Mouse (Mus musculus): Measurements from ENCODE around the gene Pigp. TPM values are rescaled to one million over a fixed set of nuclear protein-coding genes. Genes with fewer than 3 reads are reported as not detected.

Gene Pigp
- polyA plus RNA-seq, 1 experiment = 32.9 TPM

- no peaks in the 10 kb centered on the region for H3K79me2 ChIP-seq (ENCODE audit: control insufficient read depth, insufficient read depth)
- TF ChIP-seq MYOG (IDR thresholded peaks at IDR 0.05; ENCODE audit: control insufficient read depth, extremely low read depth, insufficient read length) (no peak), CEBPB (IDR thresholded peaks at IDR 0.05; ENCODE audit: low read depth) (no peak), USF1 (IDR thresholded peaks at IDR 0.05; ENCODE audit: low read depth) (no peak), FOSL1 (IDR thresholded peaks at IDR 0.05; ENCODE audit: insufficient read depth, low read length, poor library complexity, severe bottlenecking) (no peak), CTCF (IDR thresholded peaks at IDR 0.05; ENCODE audit: control insufficient read depth, insufficient read depth, insufficient read length) (no peak), MAX (IDR thresholded peaks at IDR 0.05) (no peak), MYOD1 (IDR thresholded peaks at IDR 0.05; ENCODE audit: control insufficient read depth, insufficient read length, low read depth) (no peak)
- no peaks in the 10 kb centered on the region for H3K36me3 ChIP-seq (ENCODE audit: control insufficient read depth, insufficient read depth)
- peak overlapping the region; percentile 3 for H3ac ChIP-seq (ENCODE audit: control insufficient read depth, insufficient read length, low read depth)
- no peak overlapping the region for H3K4me3 ChIP-seq (ENCODE audit: insufficient read depth, poor library complexity, severe bottlenecking)
- no peaks in the 10 kb centered on the region for H3K27me3 ChIP-seq (ENCODE audit: control insufficient read depth, insufficient read depth, insufficient read length)
- H3K79me3 ChIP-seq (ENCODE audit: low read depth) = no peaks in the 10 kb centered on the region
These were observed 60.2 kb downstream of the Pigp start for GRCm38 (mm10) chr16:94311416-94311815.

GRCm38 (mm10) chr16:94309025-94309424 lies 62.6 kb downstream of the Pigp start:
- Histone ChIP-seq H3K4me3 (ENCODE audit: insufficient read depth, poor library complexity, severe bottlenecking) (no peak overlapping the region), H3K79me2 (ENCODE audit: control insufficient read depth, insufficient read depth) (no peaks in the 10 kb centered on the region), H3ac (ENCODE audit: control insufficient read depth, insufficient read length, low read depth) (no peak overlapping the region), H3K36me3 (ENCODE audit: control insufficient read depth, insufficient read depth) (no peaks in the 10 kb centered on the region), H3K27me3 (ENCODE audit: control insufficient read depth, insufficient read depth, insufficient read length) (no peaks in the 10 kb centered on the region), H3K79me3 (ENCODE audit: low read depth) (no peaks in the 10 kb centered on the region)
- TF ChIP-seq FOSL1 (IDR thresholded peaks at IDR 0.05; ENCODE audit: insufficient read depth, low read length, poor library complexity, severe bottlenecking) (no peak), USF1 (IDR thresholded peaks at IDR 0.05; ENCODE audit: low read depth) (no peak), CEBPB (IDR thresholded peaks at IDR 0.05; ENCODE audit: low read depth) (no peak), CTCF (IDR thresholded peaks at IDR 0.05; ENCODE audit: control insufficient read depth, insufficient read depth, insufficient read length) (no peak), MYOG (IDR thresholded peaks at IDR 0.05; ENCODE audit: control insufficient read depth, extremely low read depth, insufficient read length) (no peak), MYOD1 (IDR thresholded peaks at IDR 0.05; ENCODE audit: control insufficient read depth, insufficient read length, low read depth) (no peak), MAX (IDR thresholded peaks at IDR 0.05) (no peak)

Other genes with a start within 250 kb of the Pigp start
- gene Hlcs, start 58.3 kb downstream of the Pigp start, polyA plus RNA-seq (2012; fragmentation: generic; extraction: Trizol) = 1.7 TPM
- gene Ripply3, start 43.4 kb downstream of the Pigp start, polyA plus RNA-seq (2012; fragmentation: generic; extraction: Trizol) = 0.22 TPM
- 16.2 TPM for gene Ttc3, start 1.2 kb downstream of the Pigp start, polyA plus RNA-seq (2012; fragmentation: generic; extraction: Trizol)
- gene Vps26c, start 155.0 kb upstream of the Pigp start, polyA plus RNA-seq (2012; fragmentation: generic; extraction: Trizol) = 50.3 TPM
- gene Dyrk1a, start 198.2 kb upstream of the Pigp start, polyA plus RNA-seq (2012; fragmentation: generic; extraction: Trizol) = 17.3 TPM